Mouse (Mus musculus): ENCODE data around the gene Epha1. TPM values are rescaled to one million over a fixed set of nuclear protein-coding genes. Genes with fewer than 3 reads are reported as not detected.

Gene Epha1
- polyA plus RNA-seq, 1 experiment from 2014 or later: 0.37 TPM

DNA sequence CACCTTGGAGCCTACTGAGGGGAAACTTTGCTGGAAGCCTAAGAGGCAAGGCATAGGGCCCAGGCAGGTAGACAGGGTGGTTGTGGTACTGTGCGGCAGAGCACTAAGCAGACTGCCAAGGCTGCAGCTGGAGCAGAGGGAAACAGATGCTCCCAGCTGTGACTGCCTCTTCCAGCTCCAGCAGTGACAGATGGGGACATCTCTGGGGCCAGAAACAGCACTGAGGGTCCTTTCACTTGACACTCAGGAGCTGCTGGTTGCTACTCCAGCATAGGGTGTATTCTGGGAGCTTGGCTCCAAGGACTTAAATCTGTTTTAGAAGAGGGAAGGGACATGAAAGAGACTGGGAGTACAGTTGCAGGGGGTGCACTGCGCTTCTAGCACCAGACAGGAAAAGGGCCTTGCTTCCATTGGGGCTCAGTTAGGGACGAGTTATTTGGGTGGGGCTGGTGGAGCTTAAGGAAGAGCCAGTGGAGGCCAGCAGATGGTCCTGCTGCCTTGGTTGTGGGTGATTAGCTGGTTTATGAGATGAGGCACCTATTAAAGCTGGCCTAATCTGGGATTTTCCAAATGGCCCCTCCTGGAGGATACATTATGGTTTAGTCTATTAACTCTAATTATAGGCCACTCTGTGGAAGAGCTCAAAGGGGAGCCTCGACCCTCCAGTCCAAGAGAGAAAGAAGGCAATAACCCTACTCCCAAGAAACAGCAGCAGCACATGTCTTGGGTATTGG is 2.3 kb downstream of the Epha1 start:
- H3K4me2 ChIP-seq: no peak overlapping the region
- no peaks in the 10 kb centered on the region for H3K36me3 ChIP-seq (replicated peaks)
- no peak overlapping the region for H3K9ac ChIP-seq
- H3K4me3 ChIP-seq: no peak overlapping the region
- no peaks in the 10 kb centered on the region for H3K9me3 ChIP-seq
- H3K27me3 ChIP-seq (replicated peaks): 0 out of 2 replicates have a peak, but pooled peaks cover 7% of the 10 kb centered on the region
- ATAC-seq (replicated peaks): no peak
- peaks cover 14% of the 10 kb centered on the region for H3K4me1 ChIP-seq
- no peak overlapping the region for H3K27ac ChIP-seq
- 36% methylated on average over 4 of the region's 4 CpGs for WGBS

DNA sequence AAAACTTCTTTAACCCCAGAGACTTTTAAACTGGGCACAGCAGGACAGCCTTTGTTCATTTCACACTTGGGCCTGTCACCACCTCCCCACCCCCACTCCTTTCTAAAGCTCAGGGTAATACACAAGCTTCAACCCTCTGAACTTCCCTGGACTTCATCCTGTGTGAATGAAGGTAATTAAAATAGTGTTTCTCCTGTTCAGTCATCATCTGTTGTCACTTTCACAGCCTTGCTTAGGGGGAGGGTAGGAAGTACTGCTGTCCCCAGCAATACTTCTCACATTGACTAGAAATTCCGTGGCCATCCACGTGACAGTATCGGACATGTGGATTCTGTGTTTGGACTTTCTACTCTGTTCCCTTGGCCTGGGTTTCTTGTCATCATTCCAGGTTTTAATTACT is 3.2 kb downstream of the Epha1 start:
- no peak overlapping the region for H3K4me2 ChIP-seq
- peaks cover 14% of the 10 kb centered on the region for H3K4me1 ChIP-seq
- 11% methylated on average over 3 of the region's 3 CpGs for WGBS
- H3K36me3 ChIP-seq (replicated peaks): no peaks in the 10 kb centered on the region
- H3K9me3 ChIP-seq: no peaks in the 10 kb centered on the region
- ATAC-seq (replicated peaks): no peak
- H3K9ac ChIP-seq: no peak overlapping the region
- H3K27ac ChIP-seq: no peak overlapping the region
- H3K4me3 ChIP-seq: no peak overlapping the region
- H3K27me3 ChIP-seq (replicated peaks): 0 out of 2 replicates have a peak, but pooled peaks cover 7% of the 10 kb centered on the region

DNA sequence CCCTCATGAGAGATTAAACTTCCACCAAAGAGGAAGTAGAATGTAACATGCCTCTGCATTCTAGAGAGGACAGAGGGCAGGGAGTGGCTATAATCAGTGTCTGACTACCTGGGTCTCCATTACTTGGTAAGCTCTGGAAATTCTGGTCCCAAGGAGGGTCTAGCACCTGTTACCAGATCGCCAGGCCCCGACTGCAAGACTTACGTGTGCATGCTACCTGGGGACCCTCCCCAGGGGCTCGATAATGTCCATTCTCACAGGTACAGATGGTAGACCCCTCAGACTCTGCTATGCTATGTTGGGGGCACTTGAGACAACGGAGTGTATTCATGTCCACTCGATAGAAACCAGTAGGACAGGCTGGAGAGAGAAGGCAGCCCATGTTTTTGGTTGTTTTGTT is 7.9 kb downstream of the Epha1 start:
- 95% methylated on average over 6 of the region's 6 CpGs for WGBS
- H3K4me2 ChIP-seq: no peak overlapping the region
- no peaks in the 10 kb centered on the region for H3K27me3 ChIP-seq (replicated peaks)
- no peaks in the 10 kb centered on the region for H3K9me3 ChIP-seq
- no peak for ATAC-seq (replicated peaks)
- H3K4me3 ChIP-seq: no peak overlapping the region
- no peak overlapping the region for H3K9ac ChIP-seq
- no peaks in the 10 kb centered on the region for H3K36me3 ChIP-seq (replicated peaks)
- H3K27ac ChIP-seq: no peak overlapping the region
- no peaks in the 10 kb centered on the region for H3K4me1 ChIP-seq

DNA sequence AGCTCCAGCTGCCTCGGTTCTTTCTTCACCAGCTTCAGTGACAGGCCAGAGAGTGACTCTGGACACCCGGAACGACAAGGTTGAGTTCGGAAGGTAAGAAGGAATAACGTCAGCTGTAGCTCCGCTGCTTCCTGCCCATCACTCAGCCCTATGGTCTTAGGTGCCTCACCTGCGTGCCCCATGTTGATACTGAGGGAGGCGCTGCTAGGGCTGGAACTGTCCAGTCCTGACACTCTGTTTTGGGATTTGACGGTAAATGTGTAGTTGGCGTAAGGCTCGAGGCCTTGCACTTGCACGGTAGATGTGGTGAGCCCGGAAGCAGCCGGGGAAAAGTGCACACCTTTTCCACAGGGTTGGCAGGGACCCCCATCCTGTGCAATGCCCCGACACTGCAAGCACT is 8.5 kb downstream of the Epha1 start:
- Histone ChIP-seq H3K4me2 (no peak overlapping the region), H3K9me3 (no peaks in the 10 kb centered on the region), H3K27me3 (replicated peaks) (no peaks in the 10 kb centered on the region), H3K9ac (no peak overlapping the region), H3K4me3 (no peak overlapping the region), H3K36me3 (replicated peaks) (no peaks in the 10 kb centered on the region), H3K4me1 (no peaks in the 10 kb centered on the region), H3K27ac (no peak overlapping the region)
- WGBS: 93% methylated on average over 15 of the region's 15 CpGs
- no peak for ATAC-seq (replicated peaks)

DNA sequence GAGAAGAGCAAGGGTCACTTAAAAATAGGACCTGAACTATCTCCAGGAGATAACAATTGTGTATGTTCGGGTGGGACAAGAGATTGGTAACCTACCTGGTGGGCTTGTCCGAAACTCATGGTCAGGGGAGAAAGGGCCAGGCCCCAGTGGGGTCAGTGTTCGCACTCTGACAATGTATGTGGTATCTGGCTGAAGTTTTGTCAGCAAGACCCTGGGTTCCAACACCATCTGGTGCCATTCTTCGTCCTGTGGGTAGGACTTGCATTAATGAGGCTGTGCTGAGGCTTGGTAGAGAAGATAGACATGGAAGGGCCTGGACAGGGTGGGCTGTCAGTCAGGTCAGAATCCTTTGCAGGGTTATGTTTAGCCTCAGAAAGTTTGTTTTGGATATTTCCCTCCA is 9.0 kb downstream of the Epha1 start:
- H3K9ac ChIP-seq: no peak overlapping the region
- H3K4me1 ChIP-seq: no peaks in the 10 kb centered on the region
- no peak for ATAC-seq (replicated peaks)
- 0 out of 2 replicates have a peak, but pooled peaks cover 3% of the 10 kb centered on the region for H3K36me3 ChIP-seq (replicated peaks)
- no peak overlapping the region for H3K27ac ChIP-seq
- 85% methylated on average over 4 of the region's 4 CpGs for WGBS
- no peaks in the 10 kb centered on the region for H3K9me3 ChIP-seq
- no peaks in the 10 kb centered on the region for H3K27me3 ChIP-seq (replicated peaks)
- H3K4me3 ChIP-seq: no peak overlapping the region
- no peak overlapping the region for H3K4me2 ChIP-seq

DNA sequence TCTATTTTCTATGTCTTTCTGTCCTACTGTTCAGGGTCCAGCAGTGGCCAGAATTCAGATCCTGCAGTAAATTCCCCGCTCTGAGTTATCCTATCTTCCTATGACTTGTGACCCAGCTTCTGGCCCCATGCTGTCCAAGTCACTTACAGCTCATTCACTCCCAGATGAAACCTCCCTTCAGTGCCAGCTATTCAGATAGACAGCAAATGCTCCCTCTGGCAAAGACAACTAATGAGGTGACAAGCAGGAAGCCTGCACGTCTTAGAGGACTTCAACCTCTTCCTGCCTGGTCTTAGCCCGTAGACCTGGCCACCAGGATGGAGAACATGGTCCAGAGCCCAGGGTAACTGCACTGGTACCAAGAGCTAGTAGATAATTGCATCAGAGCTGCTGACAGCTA is 10.1 kb downstream of the Epha1 start:
- WGBS: 54% methylated on average over 3 of the region's 3 CpGs
- no peak overlapping the region for H3K27ac ChIP-seq
- H3K4me3 ChIP-seq: no peak overlapping the region
- H3K9ac ChIP-seq: no peak overlapping the region
- no peaks in the 10 kb centered on the region for H3K4me1 ChIP-seq
- no peaks in the 10 kb centered on the region for H3K9me3 ChIP-seq
- peak; percentile 25; the same call in 1 of the 2 replicates for ATAC-seq (replicated peaks)
- no peak overlapping the region for H3K4me2 ChIP-seq
- H3K36me3 ChIP-seq (replicated peaks): peaks cover 11% of the 10 kb centered on the region
- H3K27me3 ChIP-seq (replicated peaks): no peaks in the 10 kb centered on the region

DNA sequence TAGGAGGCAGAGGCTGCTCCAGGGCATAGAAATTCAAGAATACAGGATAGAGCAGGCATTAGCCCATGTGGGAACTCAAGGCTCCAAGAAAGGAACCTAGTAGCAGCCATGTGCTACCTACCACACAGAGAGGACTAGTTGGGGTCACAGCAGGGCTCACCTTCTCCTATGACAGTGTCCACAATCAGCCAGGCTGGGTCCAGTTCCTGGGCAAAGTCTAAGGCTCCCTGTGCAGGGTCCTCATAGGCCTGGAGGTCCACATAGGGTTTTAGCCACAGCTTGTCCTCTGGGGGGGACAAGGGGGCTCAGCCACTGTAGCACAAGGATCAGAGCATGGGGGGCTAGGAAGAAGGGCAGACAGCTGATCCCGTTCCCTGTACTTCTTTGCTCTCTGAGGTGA is 10.6 kb downstream of the Epha1 start:
- 64% methylated on average over 1 of the region's 1 CpGs for whole genome bisulfite sequencing

DNA sequence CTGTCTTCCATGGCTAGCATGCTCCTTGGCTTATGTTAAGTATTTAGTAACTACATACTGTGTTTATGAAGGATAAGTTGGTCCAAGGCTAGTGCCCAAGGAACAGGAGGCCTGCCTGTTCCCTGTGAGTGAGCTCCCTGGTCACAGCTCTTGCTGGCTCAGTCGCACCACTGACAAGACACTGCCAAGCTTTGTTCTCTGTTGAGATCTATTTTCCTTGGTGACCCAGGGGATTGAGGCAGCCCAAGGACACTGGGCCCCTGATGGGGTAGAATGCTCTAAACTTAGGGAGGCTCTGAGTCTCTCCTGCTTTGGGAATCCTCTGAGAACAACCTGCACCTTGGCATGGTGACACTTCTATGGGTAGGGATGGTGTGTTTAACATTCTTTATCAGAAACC is 11.0 kb downstream of the Epha1 start:
- no peak overlapping the region for H3K4me3 ChIP-seq
- ATAC-seq (replicated peaks): no peak
- peaks cover 16% of the 10 kb centered on the region for H3K36me3 ChIP-seq (replicated peaks)
- H3K9me3 ChIP-seq: no peaks in the 10 kb centered on the region
- H3K4me1 ChIP-seq: no peaks in the 10 kb centered on the region
- H3K27ac ChIP-seq: no peak overlapping the region
- H3K27me3 ChIP-seq (replicated peaks): no peaks in the 10 kb centered on the region
- whole genome bisulfite sequencing: 62% methylated on average over 1 of the region's 1 CpGs
- H3K4me2 ChIP-seq: no peak overlapping the region
- H3K9ac ChIP-seq: no peak overlapping the region

More for the DNA sequence above, 10.6 kb downstream of the Epha1 start:
- no peaks in the 10 kb centered on the region for H3K27me3 ChIP-seq (replicated peaks)
- ATAC-seq (replicated peaks): no peak; the same call in 1 of the 2 replicates
- H3K4me1 ChIP-seq: no peaks in the 10 kb centered on the region
- no peaks in the 10 kb centered on the region for H3K9me3 ChIP-seq
- no peak overlapping the region for H3K9ac ChIP-seq
- H3K27ac ChIP-seq: no peak overlapping the region
- no peak overlapping the region for H3K4me3 ChIP-seq
- H3K36me3 ChIP-seq (replicated peaks): peaks cover 16% of the 10 kb centered on the region
- H3K4me2 ChIP-seq: no peak overlapping the region

DNA sequence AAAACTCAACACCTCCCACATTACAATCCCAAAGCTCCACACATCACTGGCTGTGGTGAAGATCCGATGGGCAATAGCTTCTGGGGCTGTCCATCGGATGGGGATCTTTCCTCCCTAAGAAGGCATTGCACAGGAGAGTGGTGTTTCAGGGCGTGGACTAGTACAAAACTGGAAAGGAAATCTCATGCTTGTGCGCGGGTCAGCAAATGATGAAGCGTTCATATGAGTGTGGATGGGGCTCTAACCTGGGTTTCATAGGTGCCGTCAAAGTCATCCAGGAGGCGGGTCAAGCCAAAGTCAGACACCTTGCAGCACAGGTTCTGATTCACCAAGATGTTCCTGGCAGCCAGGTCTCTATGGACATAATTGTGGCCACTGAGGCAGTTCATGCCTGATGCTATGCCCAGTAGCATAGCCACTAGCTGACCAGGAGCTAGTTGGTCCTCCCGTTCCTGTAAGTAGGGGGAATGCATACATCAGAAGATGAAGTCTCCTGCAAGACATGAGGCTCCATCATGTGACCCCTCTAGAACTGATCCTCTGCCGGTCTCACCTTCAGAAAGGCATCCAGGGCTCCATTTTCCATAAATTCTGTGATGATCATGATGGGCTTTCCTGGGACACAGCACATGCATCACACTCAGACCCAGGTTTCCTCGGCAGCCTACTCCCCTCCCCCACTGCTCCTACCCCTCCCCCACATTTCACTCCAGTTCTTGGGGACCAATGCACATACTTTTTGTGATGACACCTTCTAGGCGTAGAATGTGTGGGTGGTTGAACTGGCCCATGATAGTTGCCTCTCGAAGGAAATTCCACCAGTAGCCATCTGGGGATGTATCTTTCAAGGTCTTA is 11.8 kb downstream of the Epha1 start:
- H3K36me3 ChIP-seq (replicated peaks): peaks cover 16% of the 10 kb centered on the region
- H3K27me3 ChIP-seq (replicated peaks): no peaks in the 10 kb centered on the region
- H3K4me1 ChIP-seq: no peaks in the 10 kb centered on the region
- H3K9ac ChIP-seq: no peak overlapping the region
- no peak overlapping the region for H3K4me2 ChIP-seq
- H3K27ac ChIP-seq: no peak overlapping the region
- H3K9me3 ChIP-seq: no peaks in the 10 kb centered on the region
- H3K4me3 ChIP-seq: no peak overlapping the region
- WGBS: 97% methylated on average over 13 of the region's 13 CpGs
- ATAC-seq (replicated peaks): no peak

DNA sequence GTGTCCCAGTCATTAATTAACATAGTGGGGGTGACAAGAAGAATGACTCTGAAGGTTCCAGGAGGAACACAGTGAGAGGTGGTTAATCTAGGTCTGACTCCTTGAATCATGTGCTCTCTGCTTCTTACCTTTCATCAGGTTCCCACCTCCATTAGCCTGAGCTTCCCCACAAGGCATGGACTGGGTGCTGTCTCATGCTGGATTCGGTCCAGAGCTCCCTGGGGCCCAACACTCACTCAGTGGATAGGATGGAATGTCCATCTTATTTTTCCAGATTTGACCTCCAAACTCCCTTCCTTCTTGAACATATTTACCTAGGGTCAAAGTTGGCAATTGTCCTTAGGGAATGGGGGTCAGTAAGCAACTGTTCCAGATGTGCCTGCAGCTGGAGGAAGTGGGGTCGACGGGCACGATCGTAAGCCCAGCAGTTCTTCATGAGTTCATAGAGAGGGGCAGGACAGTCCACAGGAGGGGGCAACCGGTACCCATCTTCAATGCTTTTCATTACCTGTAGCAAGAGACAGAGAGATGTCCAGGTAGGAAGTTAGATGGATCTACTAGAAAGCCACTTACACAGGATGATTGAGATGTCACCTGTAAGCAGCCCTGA is 12.7 kb downstream of the Epha1 start:
- Histone ChIP-seq H3K4me1 (no peaks in the 10 kb centered on the region), H3K36me3 (replicated peaks) (peaks cover 16% of the 10 kb centered on the region), H3K27me3 (replicated peaks) (no peaks in the 10 kb centered on the region), H3K4me2 (no peak overlapping the region), H3K9ac (no peak overlapping the region), H3K4me3 (no peak overlapping the region), H3K9me3 (no peaks in the 10 kb centered on the region), H3K27ac (no peak overlapping the region)
- WGBS: 92% methylated on average over 6 of the region's 6 CpGs
- ATAC-seq (replicated peaks): no peak

DNA sequence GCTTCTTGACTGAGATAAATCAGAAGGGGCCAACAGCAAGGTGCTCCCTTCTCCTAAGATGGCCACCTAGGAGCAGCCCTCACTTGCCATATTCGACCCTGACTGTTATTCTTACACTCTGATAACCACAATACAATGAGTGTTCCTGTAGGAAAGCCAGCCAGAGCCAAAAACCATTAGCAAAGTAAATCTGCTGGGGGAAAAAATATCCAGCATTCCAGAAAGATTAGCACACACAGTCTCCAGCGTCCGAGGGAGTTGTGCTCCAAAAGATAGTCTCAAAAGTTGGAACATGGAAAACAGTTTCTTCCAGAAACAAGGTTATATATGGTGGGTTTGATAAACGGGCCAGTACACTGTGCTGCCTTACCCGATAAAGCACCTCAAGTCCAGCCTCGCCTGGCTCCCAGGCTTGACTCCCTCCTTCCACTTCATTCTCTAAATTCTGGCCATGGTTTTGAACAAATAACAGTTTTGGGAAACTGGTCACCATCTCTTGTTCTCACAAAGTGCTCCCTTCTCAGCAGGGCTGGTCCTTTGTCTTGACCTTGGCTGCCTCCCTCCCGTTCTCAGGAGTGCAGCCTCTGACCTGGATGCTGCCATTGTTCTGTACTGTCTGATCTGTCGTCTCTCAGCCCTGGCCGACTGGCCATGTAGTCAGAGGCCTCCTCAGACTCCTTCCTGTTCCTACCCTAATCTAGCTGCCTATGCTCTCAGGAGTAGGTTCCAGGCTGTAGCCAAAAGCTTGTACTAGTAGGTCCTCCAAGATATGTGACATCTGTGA is 13.5 kb downstream of the Epha1 start:
- Histone ChIP-seq H3K9ac (no peak overlapping the region), H3K27me3 (replicated peaks) (no peaks in the 10 kb centered on the region), H3K4me2 (no peak overlapping the region), H3K4me3 (no peak overlapping the region), H3K4me1 (no peaks in the 10 kb centered on the region), H3K36me3 (replicated peaks) (peaks cover 16% of the 10 kb centered on the region), H3K9me3 (no peaks in the 10 kb centered on the region), H3K27ac (no peak overlapping the region)
- WGBS: 75% methylated on average over 9 of the region's 9 CpGs
- ATAC-seq (replicated peaks): no peak

DNA sequence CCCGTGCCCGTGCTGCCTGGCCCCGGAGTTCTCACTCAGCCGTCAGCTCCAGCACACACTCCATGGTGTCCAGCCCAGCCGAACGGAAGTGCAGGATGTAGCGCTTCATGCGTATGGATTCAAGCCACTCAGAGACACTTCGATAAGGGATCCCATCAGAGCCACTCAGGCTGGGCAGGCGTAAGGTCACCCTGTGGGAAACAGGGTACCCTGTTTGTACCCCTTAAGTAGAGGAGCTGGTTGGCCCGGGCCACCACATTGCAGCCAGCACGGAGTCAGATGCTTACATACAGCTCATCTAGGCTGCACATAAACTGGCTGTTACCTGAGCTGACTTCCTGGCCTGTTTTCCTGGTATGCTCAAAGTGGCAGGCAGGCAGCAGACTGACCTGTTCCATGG is 14.2 kb downstream of the Epha1 start:
- Histone ChIP-seq H3K9ac (no peak overlapping the region), H3K27me3 (replicated peaks) (no peaks in the 10 kb centered on the region), H3K36me3 (replicated peaks) (peaks cover 16% of the 10 kb centered on the region), H3K4me1 (peaks cover 5% of the 10 kb centered on the region), H3K4me3 (no peak overlapping the region), H3K27ac (no peak overlapping the region), H3K9me3 (no peaks in the 10 kb centered on the region), H3K4me2 (no peak overlapping the region)
- no peak for ATAC-seq (replicated peaks)
- 93% methylated on average over 12 of the region's 12 CpGs for WGBS
